Mouse (Mus musculus): ENCODE data around the gene Pigl. TPM values are rescaled to one million over a fixed set of nuclear protein-coding genes. Genes with fewer than 3 reads are reported as not detected.

The Pigl gene
- polyA plus RNA-seq, 2 experiments: 3.5 to 4.1 TPM

- Histone ChIP-seq H3K4me3 (ENCODE audit: insufficient read depth in 1 of 2, low read depth in 2 of 2, low read length in 2 of 2) (no peak overlapping the region), H3K9ac (replicated peaks) (no peak overlapping the region), H3K4me2 (ENCODE audit: low read depth) (no peak overlapping the region), H3K27ac (no peak overlapping the region), H3K27me3 (ENCODE audit: control insufficient read depth, insufficient read depth, low read length) (no peaks in the 10 kb centered on the region), H3K4me1 (replicated peaks; ENCODE audit: control insufficient read depth in 2 of 2, insufficient read depth in 2 of 2, low read length in 1 of 2) (0 out of 4 replicates have a peak, but pooled peaks cover 0 to 2% of the 10 kb centered on the region in 2 experiments), H3K36me3 (replicated peaks; ENCODE audit: control insufficient read depth, insufficient read depth, low read depth) (peaks cover 4% of the 10 kb centered on the region), H3K9me3 (ENCODE audit: control insufficient read depth, low read length) (no peaks in the 10 kb centered on the region)
- DNase-seq (ENCODE audit: low read depth in 3 of 3, low spot score in 3 of 3) (no peak), ATAC-seq (ENCODE audit: insufficient read depth) (no peak)
- WGBS (ENCODE audit: insufficient replicate concordance): 74% methylated on average over 6 of the region's 6 CpGs
- no peak for TF ChIP-seq EP300 (IDR thresholded peaks at IDR 0.05; ENCODE audit: low read depth)
- no peak for TF ChIP-seq CTCF (IDR thresholded peaks at IDR 0.05; ENCODE audit: low read depth)
Measured at GRCm38 (mm10) chr11:62448971-62449370, 9.3 kb upstream of the Pigl start.

GRCm38 (mm10) chr11:62455193-62455592 lies 3.1 kb upstream of the Pigl start:
- Histone ChIP-seq H3K9me3 (ENCODE audit: control insufficient read depth, low read length) (no peaks in the 10 kb centered on the region), H3K36me3 (replicated peaks; ENCODE audit: control insufficient read depth, insufficient read depth, low read depth) (no peaks in the 10 kb centered on the region), H3K27ac (no peak overlapping the region), H3K4me3 (ENCODE audit: insufficient read depth in 1 of 2, low read depth in 2 of 2, low read length in 2 of 2) (no peak overlapping the region; a peak in 1 of 4 replicates), H3K4me1 (replicated peaks; ENCODE audit: control insufficient read depth in 2 of 2, insufficient read depth in 2 of 2, low read length in 1 of 2) (peaks cover 0 to 3% of the 10 kb centered on the region in 2 experiments; a peak in 3 of 4 replicates), H3K4me2 (ENCODE audit: low read depth) (peak overlapping the region; percentile 89), H3K9ac (replicated peaks) (no peak overlapping the region), H3K27me3 (ENCODE audit: control insufficient read depth, insufficient read depth, low read length) (no peaks in the 10 kb centered on the region)
- ATAC-seq (ENCODE audit: insufficient read depth) (no peak), DNase-seq (ENCODE audit: low read depth in 3 of 3, low spot score in 3 of 3) (no peak)
- 10% methylated on average over 1 of the region's 1 CpGs for whole genome bisulfite sequencing (ENCODE audit: insufficient replicate concordance)
- no peak for TF ChIP-seq CTCF (IDR thresholded peaks at IDR 0.05; ENCODE audit: low read depth)
- no peak for TF ChIP-seq EP300 (IDR thresholded peaks at IDR 0.05; ENCODE audit: low read depth)

GRCm38 (mm10) chr11:62456021-62456482 lies 2.2 kb upstream of the Pigl start:
- Histone ChIP-seq H3K9ac (replicated peaks) (peak overlapping the region; percentile 98), H3K4me3 (ENCODE audit: insufficient read depth in 1 of 2, low read depth in 2 of 2, low read length in 2 of 2) (peak overlapping the region; percentile 45 to 85), H3K9me3 (ENCODE audit: control insufficient read depth, low read length) (no peaks in the 10 kb centered on the region), H3K36me3 (replicated peaks; ENCODE audit: control insufficient read depth, insufficient read depth, low read depth) (no peaks in the 10 kb centered on the region), H3K4me2 (ENCODE audit: low read depth) (peak overlapping the region; percentile 89), H3K4me1 (replicated peaks; ENCODE audit: control insufficient read depth in 2 of 2, insufficient read depth in 2 of 2, low read length in 1 of 2) (peaks cover 0 to 3% of the 10 kb centered on the region in 2 experiments; a peak in 3 of 4 replicates), H3K27me3 (ENCODE audit: control insufficient read depth, insufficient read depth, low read length) (no peaks in the 10 kb centered on the region), H3K27ac (peak overlapping the region; percentile 89)
- no peak for DNase-seq (ENCODE audit: low read depth in 3 of 3, low spot score in 3 of 3)
- WGBS (ENCODE audit: insufficient replicate concordance): 5% methylated on average over 3 of the region's 3 CpGs
- TF ChIP-seq EP300 (IDR thresholded peaks at IDR 0.05; ENCODE audit: low read depth): no peak
- no peak for TF ChIP-seq CTCF (IDR thresholded peaks at IDR 0.05; ENCODE audit: low read depth)
- no peak for ATAC-seq (ENCODE audit: insufficient read depth)

GRCm38 (mm10) chr11:62456483-62457172 lies 1.6 kb upstream of the Pigl start:
- WGBS (ENCODE audit: insufficient replicate concordance): under 1% methylated on average over 39 of the region's 42 CpGs
- H3K4me2 ChIP-seq (ENCODE audit: low read depth): peak overlapping the region; percentile 89

GRCm38 (mm10) chr11:62457241-62457890 lies 894 bp upstream of the Pigl start:
- Histone ChIP-seq H3K9ac (replicated peaks) (peak overlapping the region; percentile 98), H3K4me1 (replicated peaks; ENCODE audit: control insufficient read depth in 2 of 2, insufficient read depth in 2 of 2, low read length in 1 of 2) (peaks cover 0 to 3% of the 10 kb centered on the region in 2 experiments; a peak in 3 of 4 replicates), H3K9me3 (ENCODE audit: control insufficient read depth, low read length) (no peaks in the 10 kb centered on the region), H3K27me3 (ENCODE audit: control insufficient read depth, insufficient read depth, low read length) (no peaks in the 10 kb centered on the region), H3K27ac (peak overlapping the region; percentile 89), H3K36me3 (replicated peaks; ENCODE audit: control insufficient read depth, insufficient read depth, low read depth) (no peaks in the 10 kb centered on the region), H3K4me2 (ENCODE audit: low read depth) (peak overlapping the region; percentile 89), H3K4me3 (ENCODE audit: insufficient read depth in 1 of 2, low read depth in 2 of 2, low read length in 2 of 2) (peak overlapping the region; percentile 70 to 85)
- peak; percentile 93 for ATAC-seq (ENCODE audit: insufficient read depth)
- WGBS (ENCODE audit: insufficient replicate concordance): under 1% methylated on average over 71 of the region's 73 CpGs
- peak; percentile 80 to 85 (median 82) for DNase-seq (ENCODE audit: low read depth in 3 of 3, low spot score in 3 of 3)
- TF ChIP-seq EP300 (IDR thresholded peaks at IDR 0.05; ENCODE audit: low read depth) (no peak), CTCF (IDR thresholded peaks at IDR 0.05; ENCODE audit: low read depth) (no peak)

More at GRCm38 (mm10) chr11:62456483-62457172, 1.6 kb upstream of the Pigl start:
- peak overlapping the region; percentile 89 for H3K27ac ChIP-seq
- no peaks in the 10 kb centered on the region for H3K9me3 ChIP-seq (ENCODE audit: control insufficient read depth, low read length)
- ATAC-seq (ENCODE audit: insufficient read depth) (peak; percentile 67), DNase-seq (ENCODE audit: low read depth in 3 of 3, low spot score in 3 of 3) (peak in 2 of 3 experiments; percentile 42 to 64)
- no peaks in the 10 kb centered on the region for H3K27me3 ChIP-seq (ENCODE audit: control insufficient read depth, insufficient read depth, low read length)
- TF ChIP-seq CTCF (IDR thresholded peaks at IDR 0.05; ENCODE audit: low read depth) (peak; percentile 30), EP300 (IDR thresholded peaks at IDR 0.05; ENCODE audit: low read depth) (no peak)
- H3K36me3 ChIP-seq (replicated peaks; ENCODE audit: control insufficient read depth, insufficient read depth, low read depth): no peaks in the 10 kb centered on the region
- peak overlapping the region; percentile 98 for H3K9ac ChIP-seq (replicated peaks)
- peaks cover 0 to 3% of the 10 kb centered on the region in 2 experiments; a peak in 3 of 4 replicates for H3K4me1 ChIP-seq (replicated peaks; ENCODE audit: control insufficient read depth in 2 of 2, insufficient read depth in 2 of 2, low read length in 1 of 2)
- peak overlapping the region; percentile 70 to 85 for H3K4me3 ChIP-seq (ENCODE audit: insufficient read depth in 1 of 2, low read depth in 2 of 2, low read length in 2 of 2)

All from liver, embryonic 14.5 days (tissue).